Mouse (Mus musculus) kidney, adult 18-20 months (tissue): ENCODE data around the gene Lins1.

Experiments
- DNase-seq: peaks from one replicate; pipeline ENCODE4 v3.0.0; 2021

Gene Lins1

DNA sequence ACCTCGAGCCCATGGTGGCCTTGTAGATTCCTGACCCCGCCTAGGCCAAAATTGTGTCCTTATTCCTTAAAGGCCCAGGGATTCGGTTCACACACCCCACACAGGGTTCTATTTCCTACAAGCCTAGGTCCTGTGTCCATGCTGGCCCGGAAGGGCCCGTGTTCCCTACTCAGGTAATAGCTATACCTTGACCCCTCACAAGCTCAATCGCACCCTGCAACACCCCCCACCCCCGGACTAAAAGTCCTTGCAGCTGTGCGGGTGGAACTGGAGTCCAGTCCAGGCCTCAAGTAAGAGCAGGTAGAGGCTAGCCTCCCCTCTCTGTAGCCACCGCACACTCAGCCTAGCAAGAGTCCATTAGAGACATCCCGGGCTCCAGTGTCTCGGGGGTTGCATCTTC is 44.2 kb downstream of the Lins1 start:
- no peak for DNase-seq

DNA sequence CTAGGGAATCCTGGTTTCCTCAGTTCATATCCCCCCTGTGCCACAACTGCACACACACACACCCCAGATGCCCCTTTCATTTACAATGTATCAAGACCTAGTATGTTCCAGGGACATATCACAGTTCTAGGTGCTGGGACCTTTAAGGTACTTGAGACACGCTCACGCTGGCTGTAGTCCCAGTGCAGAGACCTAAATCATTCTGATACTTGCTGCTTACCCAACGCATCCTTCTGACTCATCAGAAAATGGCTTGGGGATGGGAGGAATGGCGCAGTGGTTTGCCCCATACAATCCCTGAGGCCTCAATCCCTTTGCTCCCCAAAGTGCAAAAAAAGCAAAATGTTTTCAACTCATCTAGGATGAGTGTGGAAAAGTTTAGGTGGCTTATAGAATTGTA is 44.8 kb downstream of the Lins1 start:
- no peak for DNase-seq

DNA sequence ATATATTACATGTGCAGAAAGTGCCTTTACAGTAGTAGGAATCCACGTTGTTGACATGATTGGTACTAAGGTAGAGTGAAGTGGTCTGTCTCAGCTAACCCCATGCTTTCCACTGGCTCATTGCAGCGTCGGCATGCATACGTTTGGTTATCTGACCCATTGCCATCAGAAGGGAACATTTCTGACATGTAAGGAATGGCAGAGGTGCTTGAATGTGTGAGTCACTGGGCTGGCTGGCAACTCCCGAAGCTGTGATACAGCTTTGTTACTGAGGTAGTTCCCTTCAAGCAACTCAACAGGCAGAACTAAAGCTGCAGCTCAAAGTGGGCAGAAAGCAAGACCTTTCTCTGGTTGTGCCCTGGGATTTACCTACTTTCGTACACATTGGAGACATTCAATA is 45.3 kb downstream of the Lins1 start:
- DNase-seq = no peak

DNA sequence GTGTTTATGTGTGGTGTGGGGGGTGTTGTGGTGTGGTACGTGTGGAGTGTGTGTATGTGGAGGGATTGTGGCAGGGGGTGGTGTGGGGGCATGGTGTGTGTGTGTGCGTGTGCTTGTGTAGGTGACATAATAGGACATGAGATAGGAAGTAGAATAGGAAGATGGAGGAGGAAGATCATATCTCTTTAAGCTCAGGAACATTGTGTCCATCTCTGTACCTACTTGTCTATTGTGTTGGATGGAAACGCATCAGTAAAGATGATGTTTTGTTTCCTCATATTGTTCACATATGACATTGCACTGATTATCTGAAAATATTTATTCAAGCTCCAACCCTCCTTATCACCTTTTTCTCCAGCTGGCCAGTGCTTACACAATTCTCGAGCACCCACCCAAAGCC is 47.7 kb downstream of the Lins1 start:
- no peak for DNase-seq

DNA sequence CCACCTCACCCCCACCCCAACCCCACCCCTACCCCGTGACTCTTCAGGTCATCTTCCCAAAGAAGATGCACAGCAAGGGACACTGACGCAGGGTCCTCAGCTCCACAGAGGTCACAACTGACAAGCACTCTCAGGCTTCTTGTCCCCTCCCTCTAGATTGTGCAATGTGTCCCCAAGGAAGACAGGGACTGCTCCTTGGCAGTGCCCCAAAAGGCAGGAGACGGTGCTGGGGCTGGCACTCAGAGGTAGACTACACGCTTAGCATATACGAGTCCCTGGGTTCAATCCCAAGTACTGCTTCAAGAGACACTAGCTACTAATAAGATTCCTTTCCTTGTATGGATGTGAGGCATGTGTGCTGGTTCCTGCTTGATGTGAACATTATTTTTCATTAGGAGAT is 51.3 kb downstream of the Lins1 start:
- no peak for DNase-seq

DNA sequence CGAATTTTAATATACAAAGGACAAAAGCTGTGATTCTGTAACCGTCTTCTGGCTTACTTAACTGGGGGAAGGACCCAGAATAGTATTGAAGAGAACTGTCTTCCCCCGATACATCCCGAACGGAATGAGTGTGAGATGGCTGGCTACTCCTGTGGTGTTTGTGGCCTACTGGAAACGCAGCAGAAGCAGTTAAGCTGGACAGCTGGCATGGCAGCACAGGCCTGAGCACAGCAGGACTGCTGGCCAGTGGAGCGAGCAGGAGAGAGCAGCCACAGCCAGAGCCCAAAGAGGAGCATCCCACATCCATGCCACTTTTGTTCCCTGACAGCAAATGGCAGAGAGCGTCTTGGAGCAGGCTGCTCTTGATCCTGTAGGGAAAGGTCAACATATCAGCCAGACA is 51.7 kb downstream of the Lins1 start:
- DNase-seq = no peak

DNA sequence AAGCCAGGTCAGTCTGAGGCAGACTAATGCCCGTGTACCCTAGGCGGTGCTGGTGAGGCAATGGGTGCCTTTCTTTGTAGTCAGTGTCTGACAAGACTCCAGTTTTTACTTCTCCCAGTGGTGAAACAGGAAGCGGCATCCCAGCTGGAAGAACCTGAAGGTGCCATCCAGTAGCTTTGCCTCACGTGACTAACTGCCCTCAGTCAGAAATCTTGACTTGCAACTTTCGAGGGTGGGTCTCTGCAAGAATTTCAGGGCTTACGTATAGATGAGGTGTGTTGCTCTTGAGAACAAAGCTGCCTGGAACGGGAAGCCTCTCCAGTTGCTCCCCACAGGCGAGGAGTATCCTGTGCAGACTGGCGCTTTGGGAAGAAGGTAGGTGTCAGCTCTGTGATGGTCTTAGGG is 53.7 kb downstream of the Lins1 start, which contains the start of gene Cers3:
Gene Cers3 (plus strand): TSS at position 128 of the 405 bp plus-strand sequence.
- DNase-seq = no peak

DNA sequence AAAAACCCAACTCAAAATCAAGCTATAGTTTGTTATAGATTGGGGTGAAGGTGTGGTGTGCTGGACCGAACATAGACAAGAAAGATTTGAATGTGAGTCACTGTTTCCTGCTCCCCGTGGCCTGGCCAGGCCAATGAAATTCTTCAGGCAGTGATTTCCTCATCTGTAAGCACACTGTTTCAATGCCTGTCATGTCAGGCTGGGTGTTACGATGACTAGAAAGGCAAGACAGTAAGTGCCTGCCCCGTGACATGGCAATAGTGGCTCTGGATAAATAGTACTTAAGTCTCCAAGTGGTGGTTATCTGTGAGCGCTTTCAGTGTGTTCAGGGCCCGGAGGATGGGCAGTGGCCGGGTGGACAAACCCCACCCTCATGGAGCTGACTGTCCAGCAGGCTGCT is 57.3 kb downstream of the Lins1 start:
- DNase-seq = no peak

DNA sequence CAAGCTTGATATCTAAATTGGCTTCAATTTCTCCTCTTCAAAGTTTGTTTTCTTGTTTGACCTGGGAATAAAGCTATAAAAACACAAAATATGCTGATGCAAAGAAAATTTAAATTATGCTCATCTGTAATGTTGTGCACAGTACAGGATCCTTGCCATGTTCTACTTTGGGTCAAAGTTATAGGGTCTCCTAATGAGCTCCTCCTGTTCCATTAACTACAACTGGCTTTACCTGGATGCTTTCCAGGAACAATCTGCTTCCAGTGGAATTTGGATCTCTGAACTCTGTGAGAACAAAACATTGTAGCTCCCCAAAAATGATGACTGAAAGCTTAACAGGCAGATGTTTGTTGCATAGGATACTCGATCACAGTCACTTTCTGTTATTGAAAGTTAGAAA is 60.3 kb downstream of the Lins1 start:
- no peak for DNase-seq

DNA sequence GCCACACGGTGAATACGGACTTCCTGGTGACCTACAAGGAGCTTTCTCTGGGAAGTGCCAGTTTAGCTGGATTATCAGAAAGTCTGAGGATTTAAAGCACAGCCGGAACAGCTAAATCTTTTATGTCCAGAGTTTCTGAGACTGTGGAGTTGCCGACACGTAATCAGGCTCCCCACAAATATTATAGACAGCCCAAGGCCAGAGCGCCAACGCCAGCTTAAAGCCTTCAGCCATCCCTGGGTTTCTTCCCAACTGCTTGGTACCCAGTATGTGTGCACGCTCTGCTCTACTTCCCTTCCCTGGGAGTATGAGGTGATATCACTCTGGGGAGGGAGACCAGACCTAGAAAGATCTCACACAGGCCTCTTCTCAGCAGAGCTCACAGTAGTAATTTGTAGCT is 64.1 kb downstream of the Lins1 start:
- DNase-seq = no peak

DNA sequence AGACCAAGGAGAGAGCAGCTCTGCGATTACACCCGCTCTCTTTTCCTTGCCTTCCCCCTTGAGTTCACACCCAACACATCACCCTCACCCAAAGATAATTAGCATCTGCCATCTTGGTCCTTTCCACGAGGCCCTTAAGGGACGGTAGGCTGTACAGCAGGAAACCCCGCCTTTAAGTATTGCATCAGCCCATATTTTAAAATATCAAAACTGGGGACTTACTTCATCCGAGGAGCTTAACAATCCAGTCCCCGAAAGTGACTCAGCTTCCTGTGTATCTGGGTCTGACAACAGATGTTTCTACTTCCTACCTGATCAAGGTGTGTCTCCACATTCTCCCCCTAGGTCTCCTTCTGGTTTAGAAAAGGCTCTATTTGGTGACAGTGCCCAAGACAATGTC is 65.9 kb downstream of the Lins1 start:
- no peak for DNase-seq
